Comparison of ENCODE assay signal across 31 mouse cellular contexts in the genomic region with DNA sequence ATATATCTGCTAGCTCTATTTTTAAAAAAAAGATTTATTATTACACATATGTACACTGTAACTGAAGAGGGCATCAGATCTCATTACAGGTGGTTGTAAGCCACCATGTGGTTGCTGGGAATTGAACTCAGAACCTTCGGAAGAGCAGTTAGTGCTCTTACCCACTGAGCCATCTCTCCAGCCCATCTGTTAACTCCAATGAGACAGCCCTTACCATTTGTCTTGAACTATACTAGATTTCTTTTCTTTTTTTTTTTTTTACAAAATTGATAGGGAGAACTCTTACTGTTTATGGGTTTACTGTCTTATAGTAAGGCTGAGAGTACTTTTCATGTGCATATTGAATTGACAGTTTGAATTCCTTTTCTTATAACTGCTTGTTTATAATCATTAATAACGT. TPM values are rescaled to one million over a fixed set of nuclear protein-coding genes. Genes with fewer than 3 reads are reported as not detected.
"Had no signal": no experiment of that assay in that cellular context is flagged by ENCODE, and none has a peak within 500 bp of the region (broad histone marks: within the 10 kb centered on the region; RNA-seq: fewer than 3 reads in every experiment).

No protein-coding gene starts in this region.

- H3K4me1 ChIP-seq: heart, embryonic 10.5 days; heart, embryonic 15.5 days; hindbrain, embryonic 10.5 days; hindbrain, embryonic 12.5 days; hindbrain, embryonic 15.5 days; intestine, embryonic 15.5 days had no signal

- H3K27ac ChIP-seq: heart, embryonic 10.5 days; heart, embryonic 13.5 days; heart, embryonic 15.5 days; hindbrain, embryonic 10.5 days; hindbrain, embryonic 12.5 days; hindbrain, embryonic 13.5 days; hindbrain, embryonic 14.5 days; hindbrain, embryonic 15.5 days; hindbrain, postnatal 0 days; intestine, embryonic 15.5 days; kidney, embryonic 15.5 days; kidney, postnatal 0 days; layer of hippocampus, adult 2 months; left cerebral cortex, adult 2 months had no signal

- DNase-seq: heart, postnatal 10 days; heart, postnatal 14 days; heart, postnatal 36 days; kidney, adult 11 months; kidney, adult 18-20 months; kidney, adult 2 months; kidney, adult 8-10 months; kidney, adult 9 months; kidney, postnatal 10 days; kidney, postnatal 25 days; kidney, postnatal 36 days; kidney, postnatal 4 days; layer of hippocampus, adult 9-11 months; layer of hippocampus, postnatal 36 days had no signal

- H3K9me3 ChIP-seq: heart, embryonic 10.5 days; heart, embryonic 12.5 days; heart, embryonic 13.5 days; heart, embryonic 15.5 days; hindbrain, embryonic 10.5 days; hindbrain, embryonic 12.5 days; hindbrain, embryonic 13.5 days; hindbrain, embryonic 15.5 days; intestine, embryonic 15.5 days; kidney, embryonic 15.5 days had no signal

- H3K4me2 ChIP-seq: heart, embryonic 11.5 days; heart, embryonic 12.5 days; heart, embryonic 13.5 days; heart, embryonic 15.5 days; hindbrain, embryonic 12.5 days; hindbrain, embryonic 13.5 days; hindbrain, embryonic 14.5 days; hindbrain, embryonic 15.5 days; intestine, embryonic 15.5 days; kidney, embryonic 15.5 days had no signal

- H3K9ac ChIP-seq: heart, embryonic 12.5 days; heart, embryonic 13.5 days; heart, embryonic 15.5 days; hindbrain, embryonic 12.5 days; hindbrain, embryonic 13.5 days; hindbrain, embryonic 14.5 days; hindbrain, embryonic 15.5 days; intestine, embryonic 15.5 days; kidney, embryonic 15.5 days had no signal

- H3K36me3 ChIP-seq: heart, embryonic 10.5 days; heart, embryonic 12.5 days; heart, embryonic 13.5 days; heart, embryonic 15.5 days; hindbrain, embryonic 12.5 days; hindbrain, embryonic 13.5 days; hindbrain, embryonic 15.5 days; intestine, embryonic 15.5 days; kidney, embryonic 15.5 days had no signal

- H3K27me3 ChIP-seq: heart, embryonic 12.5 days; heart, embryonic 13.5 days; heart, embryonic 15.5 days; hindbrain, embryonic 12.5 days; hindbrain, embryonic 13.5 days; hindbrain, embryonic 15.5 days; intestine, embryonic 15.5 days; kidney, embryonic 15.5 days had no signal

- H3K4me3 ChIP-seq: heart, embryonic 10.5 days; heart, embryonic 12.5 days; heart, embryonic 13.5 days; heart, embryonic 15.5 days; hindbrain, embryonic 10.5 days; hindbrain, embryonic 12.5 days; hindbrain, embryonic 13.5 days; hindbrain, embryonic 15.5 days; intestine, embryonic 15.5 days; kidney, embryonic 15.5 days; layer of hippocampus, adult 2 months; left cerebral cortex, adult 2 months had no signal

RNA-seq across cellular contexts. Expression of a gene that starts 45.3 kb away (rescaled TPM):
- polyA plus RNA-seq: inflammation-experienced regulatory T-cells, adult 6 months had no signal
